Mouse (Mus musculus): ENCODE data around the gene Cd101. TPM values are rescaled to one million over a fixed set of nuclear protein-coding genes. Genes with fewer than 3 reads are reported as not detected.

Gene Cd101
- polyA plus RNA-seq (2014; fragmentation: Nextera tagmentation; extraction: Ambion mirVana) = 0.11 and 0.12 TPM in 2 replicates

- 88% methylated on average over 4 of the region's 4 CpGs for WGBS
- Histone ChIP-seq H3K9ac (ENCODE audit: low read length) (no peak within 1 kb of the TSS), H3K4me2 (ENCODE audit: low read length) (no peak within 1 kb of the TSS), H3K4me3 (ENCODE audit: low read depth, low read length) (no peak within 1 kb of the TSS), H3K9me3 (ENCODE audit: control insufficient read depth, low read length) (no peaks in the 10 kb centered on the region), H3K27ac (ENCODE audit: low read depth) (no peak within 1 kb of the TSS), H3K36me3 (ENCODE audit: control insufficient read depth, insufficient read depth, low read length) (no peaks in the 10 kb centered on the region), H3K27me3 (replicated peaks; ENCODE audit: control insufficient read depth, insufficient read depth, low read length) (no peaks in the 10 kb centered on the region), H3K4me1 (replicated peaks; ENCODE audit: control insufficient read depth, insufficient read depth, low read length) (peaks cover 6% of the 10 kb centered on the region; the same call in 1 of the 2 replicates)
- no peak for ATAC-seq (replicated peaks; ENCODE audit: low FRiP score, low TSS enrichment, low read depth)
- no peak for DNase-seq (ENCODE audit: low spot score)
These were observed at the start of gene Cd101 for GRCm38 (mm10) chr3:101029339-101029738. Gene Cd101, minus strand, starts transcription at chr3:101029556.

- peaks cover 11% of the 10 kb centered on the region for H3K4me1 ChIP-seq (replicated peaks; ENCODE audit: control insufficient read depth, insufficient read depth, low read length)
- H3K27ac ChIP-seq (ENCODE audit: low read depth) = no peak overlapping the region
- H3K4me2 ChIP-seq (ENCODE audit: low read length) = no peak overlapping the region
- peaks cover 20% of the 10 kb centered on the region for H3K36me3 ChIP-seq (ENCODE audit: control insufficient read depth, insufficient read depth, low read length)
- H3K9me3 ChIP-seq (ENCODE audit: control insufficient read depth, low read length) = no peaks in the 10 kb centered on the region
- DNase-seq (ENCODE audit: low spot score) = no peak
- WGBS = 70% methylated on average over 1 of the region's 1 CpGs
- no peak for ATAC-seq (replicated peaks; ENCODE audit: low FRiP score, low TSS enrichment, low read depth)
- H3K27me3 ChIP-seq (replicated peaks; ENCODE audit: control insufficient read depth, insufficient read depth, low read length) = no peaks in the 10 kb centered on the region
- no peak overlapping the region for H3K4me3 ChIP-seq (ENCODE audit: low read depth, low read length)
- no peak overlapping the region for H3K9ac ChIP-seq (ENCODE audit: low read length)
These were observed 49.0 kb upstream of the Cd101 start for GRCm38 (mm10) chr3:101078344-101078743.

- Histone ChIP-seq H3K9me3 (ENCODE audit: control insufficient read depth, low read length) (no peaks in the 10 kb centered on the region), H3K9ac (ENCODE audit: low read length) (no peak overlapping the region), H3K4me3 (ENCODE audit: low read depth, low read length) (no peak overlapping the region), H3K36me3 (ENCODE audit: control insufficient read depth, insufficient read depth, low read length) (peaks cover 19% of the 10 kb centered on the region), H3K4me2 (ENCODE audit: low read length) (no peak overlapping the region), H3K27me3 (replicated peaks; ENCODE audit: control insufficient read depth, insufficient read depth, low read length) (no peaks in the 10 kb centered on the region), H3K27ac (ENCODE audit: low read depth) (no peak overlapping the region), H3K4me1 (replicated peaks; ENCODE audit: control insufficient read depth, insufficient read depth, low read length) (peaks cover 15% of the 10 kb centered on the region)
- ATAC-seq (replicated peaks; ENCODE audit: low FRiP score, low TSS enrichment, low read depth) (no peak), DNase-seq (ENCODE audit: low spot score) (no peak)
- 83% methylated on average over 6 of the region's 6 CpGs for WGBS
These were observed 48.3 kb upstream of the Cd101 start for GRCm38 (mm10) chr3:101077710-101078100.

- WGBS = 95% methylated on average over 25 of the region's 25 CpGs
- Histone ChIP-seq H3K27me3 (replicated peaks; ENCODE audit: control insufficient read depth, insufficient read depth, low read length) (no peaks in the 10 kb centered on the region), H3K27ac (ENCODE audit: low read depth) (no peak overlapping the region), H3K36me3 (ENCODE audit: control insufficient read depth, insufficient read depth, low read length) (peaks cover 25% of the 10 kb centered on the region), H3K9ac (ENCODE audit: low read length) (no peak overlapping the region), H3K4me3 (ENCODE audit: low read depth, low read length) (no peak overlapping the region), H3K4me1 (replicated peaks; ENCODE audit: control insufficient read depth, insufficient read depth, low read length) (peaks cover 15% of the 10 kb centered on the region), H3K4me2 (ENCODE audit: low read length) (no peak overlapping the region), H3K9me3 (ENCODE audit: control insufficient read depth, low read length) (no peaks in the 10 kb centered on the region)
- DNase-seq (ENCODE audit: low spot score) = no peak
- ATAC-seq (replicated peaks; ENCODE audit: low FRiP score, low TSS enrichment, low read depth) = no peak
These were observed 47.8 kb upstream of the Cd101 start for GRCm38 (mm10) chr3:101076966-101077709.

GRCm38 (mm10) chr3:101075866-101076265 lies 46.5 kb upstream of the Cd101 start:
- ATAC-seq (replicated peaks; ENCODE audit: low FRiP score, low TSS enrichment, low read depth) = no peak
- Histone ChIP-seq H3K4me2 (ENCODE audit: low read length) (no peak overlapping the region), H3K36me3 (ENCODE audit: control insufficient read depth, insufficient read depth, low read length) (peaks cover 33% of the 10 kb centered on the region), H3K4me1 (replicated peaks; ENCODE audit: control insufficient read depth, insufficient read depth, low read length) (peaks cover 22% of the 10 kb centered on the region), H3K4me3 (ENCODE audit: low read depth, low read length) (no peak overlapping the region), H3K27me3 (replicated peaks; ENCODE audit: control insufficient read depth, insufficient read depth, low read length) (no peaks in the 10 kb centered on the region), H3K9me3 (ENCODE audit: control insufficient read depth, low read length) (no peaks in the 10 kb centered on the region), H3K9ac (ENCODE audit: low read length) (no peak overlapping the region), H3K27ac (ENCODE audit: low read depth) (no peak overlapping the region)
- 42% methylated on average over 3 of the region's 3 CpGs for WGBS
- no peak for DNase-seq (ENCODE audit: low spot score)

GRCm38 (mm10) chr3:101073384-101073783 lies 44.0 kb upstream of the Cd101 start:
- H3K4me3 ChIP-seq (ENCODE audit: low read depth, low read length) = no peak overlapping the region
- H3K4me1 ChIP-seq (replicated peaks; ENCODE audit: control insufficient read depth, insufficient read depth, low read length) = peaks cover 27% of the 10 kb centered on the region
- no peaks in the 10 kb centered on the region for H3K9me3 ChIP-seq (ENCODE audit: control insufficient read depth, low read length)
- no peak overlapping the region for H3K9ac ChIP-seq (ENCODE audit: low read length)
- no peaks in the 10 kb centered on the region for H3K27me3 ChIP-seq (replicated peaks; ENCODE audit: control insufficient read depth, insufficient read depth, low read length)
- no peak for ATAC-seq (replicated peaks; ENCODE audit: low FRiP score, low TSS enrichment, low read depth)
- H3K4me2 ChIP-seq (ENCODE audit: low read length) = no peak overlapping the region
- DNase-seq (ENCODE audit: low spot score) = no peak
- peak overlapping the region; percentile 54; the same call in 1 of the 2 replicates for H3K27ac ChIP-seq (ENCODE audit: low read depth)
- peaks cover 30% of the 10 kb centered on the region for H3K36me3 ChIP-seq (ENCODE audit: control insufficient read depth, insufficient read depth, low read length)
- 72% methylated on average over 9 of the region's 9 CpGs for WGBS

- no peak overlapping the region for H3K4me3 ChIP-seq (ENCODE audit: low read depth, low read length)
- peaks cover 27% of the 10 kb centered on the region for H3K4me1 ChIP-seq (replicated peaks; ENCODE audit: control insufficient read depth, insufficient read depth, low read length)
- peaks cover 27% of the 10 kb centered on the region for H3K36me3 ChIP-seq (ENCODE audit: control insufficient read depth, insufficient read depth, low read length)
- ATAC-seq (replicated peaks; ENCODE audit: low FRiP score, low TSS enrichment, low read depth) (no peak), DNase-seq (ENCODE audit: low spot score) (no peak)
- H3K27ac ChIP-seq (ENCODE audit: low read depth) = no peak overlapping the region
- WGBS = 89% methylated on average over 15 of the region's 15 CpGs
- H3K9me3 ChIP-seq (ENCODE audit: control insufficient read depth, low read length) = no peaks in the 10 kb centered on the region
- H3K27me3 ChIP-seq (replicated peaks; ENCODE audit: control insufficient read depth, insufficient read depth, low read length) = no peaks in the 10 kb centered on the region
- no peak overlapping the region for H3K9ac ChIP-seq (ENCODE audit: low read length)
- no peak overlapping the region for H3K4me2 ChIP-seq (ENCODE audit: low read length)
These were observed 43.3 kb upstream of the Cd101 start for GRCm38 (mm10) chr3:101072506-101073215.

- DNase-seq (ENCODE audit: low spot score) (no peak), ATAC-seq (replicated peaks; ENCODE audit: low FRiP score, low TSS enrichment, low read depth) (no peak)
- no peaks in the 10 kb centered on the region for H3K27me3 ChIP-seq (replicated peaks; ENCODE audit: control insufficient read depth, insufficient read depth, low read length)
- no peak overlapping the region for H3K9ac ChIP-seq (ENCODE audit: low read length)
- H3K4me2 ChIP-seq (ENCODE audit: low read length) = no peak overlapping the region
- H3K36me3 ChIP-seq (ENCODE audit: control insufficient read depth, insufficient read depth, low read length) = peaks cover 23% of the 10 kb centered on the region
- no peak overlapping the region for H3K27ac ChIP-seq (ENCODE audit: low read depth)
- no peaks in the 10 kb centered on the region for H3K9me3 ChIP-seq (ENCODE audit: control insufficient read depth, low read length)
- peaks cover 27% of the 10 kb centered on the region for H3K4me1 ChIP-seq (replicated peaks; ENCODE audit: control insufficient read depth, insufficient read depth, low read length)
- no peak overlapping the region for H3K4me3 ChIP-seq (ENCODE audit: low read depth, low read length)
These were observed 42.2 kb upstream of the Cd101 start for GRCm38 (mm10) chr3:101071576-101071975.

Data from intestine, embryonic 14.5 days (tissue).